Mouse (Mus musculus) midbrain, embryonic 14.5 days (tissue): ENCODE measurements at regions not wholly inside any gene's neighbourhood (a gene's known extent, or its start where the extent isn't known, plus 50 kb on each side); places are given as distances from the start of the nearest gene placed in this dataset.

Source experiments
- ATAC-seq: fragments of 200-750 bp; cut with Nextera tagmentation; 2 replicates; pipeline ENCODE4 v1.8.0; 2017; ENCODE audit warnings: moderate number of reproducible peaks, moderate library complexity; ENCODE audit not compliant: low FRiP score, low TSS enrichment
- DNase-seq: peaks from one replicate; pipeline ENCODE4 v3.0.0-alpha.2; 2015
- H3K27ac ChIP-seq: fragments of 300-500 bp; sonication (generic); replicated peaks from 2 replicates; pipeline ENCODE4 v1.5.1; 2014; ENCODE audit warnings: mild to moderate bottlenecking, low read depth, low read length, moderate library complexity
- H3K27me3 ChIP-seq: fragments of 300-500 bp; sonication (generic); 2 replicates; pipeline ENCODE4 v1.6.1; 2014; ENCODE audit warnings: low read length, control low read depth, mixed read lengths; ENCODE audit not compliant: control insufficient read depth, insufficient read depth
- H3K36me3 ChIP-seq: fragments of 300-500 bp; sonication (generic); 2 replicates; pipeline ENCODE4 v1.6.1; 2014; ENCODE audit warnings: low read length, control low read depth; ENCODE audit not compliant: control insufficient read depth, insufficient read depth
- H3K4me1 ChIP-seq: fragments of 300-500 bp; sonication (generic); 2 replicates; pipeline ENCODE4 v1.6.1; 2014; ENCODE audit warnings: mild to moderate bottlenecking, antibody characterized with exemption, low read length, control low read depth; ENCODE audit not compliant: control insufficient read depth, insufficient read depth
- H3K4me2 ChIP-seq: fragments of 300-500 bp; sonication (generic); 2 replicates; pipeline ENCODE4 v1.6.1; 2014; ENCODE audit warnings: mild to moderate bottlenecking, low read length, moderate library complexity
- H3K4me3 ChIP-seq: fragments of 300-500 bp; sonication (generic); replicated peaks from 2 replicates; pipeline ENCODE4 v1.5.1; 2014; ENCODE audit warnings: low read depth, low read length
- H3K9ac ChIP-seq: fragments of 300-500 bp; sonication (generic); replicated peaks from 2 replicates; pipeline ENCODE4 v1.6.1; 2014; ENCODE audit warnings: mild to moderate bottlenecking, low read length, moderate library complexity
- H3K9me3 ChIP-seq: fragments of 300-500 bp; sonication (generic); 2 replicates; pipeline ENCODE4 v1.6.1; 2016; ENCODE audit warnings: low read length, control low read depth, mixed read lengths; ENCODE audit not compliant: control insufficient read depth
- WGBS: fragments of 180-500 bp; shearing (Covaris S2); extraction: QIAGEN DNeasy Blood & Tissue Kit; methylation state at CpG from one replicate; pipeline ENCODE4 v1.1.7; 2014; 5-methylcytosine and 5-hydroxymethylcytosine counted together

DNA sequence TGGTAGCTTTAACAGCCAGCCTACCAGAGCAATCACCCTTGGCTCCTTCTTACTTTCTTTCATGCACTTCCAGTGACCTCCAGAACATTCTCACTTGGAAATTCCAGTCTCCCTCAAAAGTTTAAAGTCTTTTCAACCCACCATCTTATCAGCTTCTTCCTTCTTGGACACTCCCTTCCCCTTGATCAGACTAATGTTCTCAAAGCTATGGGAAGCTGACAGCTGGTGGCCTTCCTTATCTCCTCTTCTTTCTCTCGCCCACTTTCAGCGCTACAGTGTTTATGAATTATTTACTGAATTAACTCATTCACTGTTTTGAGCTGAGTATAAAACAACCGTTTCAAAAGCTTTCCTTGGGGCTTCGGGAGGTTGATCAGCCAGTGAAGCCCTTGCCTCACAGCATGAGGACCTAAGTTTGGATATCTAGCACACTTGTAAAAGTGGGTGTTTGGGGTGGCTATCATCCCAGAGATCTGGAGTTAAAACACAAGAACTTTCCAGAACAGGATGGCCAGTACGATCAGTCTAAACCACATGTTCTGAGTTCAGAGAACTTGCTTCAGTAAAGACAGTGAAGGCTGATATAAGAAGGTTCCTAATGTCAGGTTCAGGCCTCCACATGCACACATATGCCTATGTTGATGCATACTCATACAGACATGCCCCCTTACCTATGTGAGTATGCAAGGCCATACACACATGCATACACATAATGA, 59.7 kb upstream of the Ikzf2 start:
- H3K4me3 ChIP-seq = no peak overlapping the region
- no peak overlapping the region for H3K27ac ChIP-seq
- no peaks in the 10 kb centered on the region for H3K9me3 ChIP-seq
- no peak for DNase-seq
- no peak overlapping the region for H3K4me2 ChIP-seq
- no peaks in the 10 kb centered on the region for H3K36me3 ChIP-seq
- WGBS = 87% methylated on average over 5 of the region's 5 CpGs
- no peaks in the 10 kb centered on the region for H3K4me1 ChIP-seq
- H3K27me3 ChIP-seq = no peaks in the 10 kb centered on the region
- ATAC-seq = no peak
- H3K9ac ChIP-seq = no peak overlapping the region

DNA sequence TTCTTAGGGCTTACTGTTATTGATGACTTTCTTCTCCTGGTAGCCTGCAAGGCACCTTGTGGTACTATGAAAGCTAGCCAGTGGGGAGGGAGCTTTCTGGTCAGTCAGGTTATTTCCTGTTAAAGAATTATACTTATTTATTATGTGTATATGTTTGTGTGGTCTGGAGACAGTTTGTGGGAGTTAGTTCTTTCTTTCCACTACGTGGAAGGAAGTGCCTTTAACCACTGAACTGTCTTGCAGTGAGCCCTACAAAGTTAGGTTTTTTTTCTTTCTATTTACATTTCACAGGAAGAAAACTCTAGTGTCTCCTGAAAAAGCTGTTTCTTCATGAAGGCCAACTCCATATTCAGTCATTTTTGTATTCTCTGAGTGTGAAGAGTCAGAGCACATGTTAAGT, 65.7 kb upstream of the Ikzf2 start:
- Histone ChIP-seq H3K36me3 (no peaks in the 10 kb centered on the region), H3K4me2 (no peak overlapping the region), H3K9ac (no peak overlapping the region), H3K9me3 (no peaks in the 10 kb centered on the region), H3K4me1 (no peaks in the 10 kb centered on the region), H3K4me3 (no peak overlapping the region), H3K27me3 (no peaks in the 10 kb centered on the region), H3K27ac (no peak overlapping the region)
- no peak for ATAC-seq
- 78% methylated on average over 1 of the region's 1 CpGs for WGBS
- DNase-seq = no peak

DNA sequence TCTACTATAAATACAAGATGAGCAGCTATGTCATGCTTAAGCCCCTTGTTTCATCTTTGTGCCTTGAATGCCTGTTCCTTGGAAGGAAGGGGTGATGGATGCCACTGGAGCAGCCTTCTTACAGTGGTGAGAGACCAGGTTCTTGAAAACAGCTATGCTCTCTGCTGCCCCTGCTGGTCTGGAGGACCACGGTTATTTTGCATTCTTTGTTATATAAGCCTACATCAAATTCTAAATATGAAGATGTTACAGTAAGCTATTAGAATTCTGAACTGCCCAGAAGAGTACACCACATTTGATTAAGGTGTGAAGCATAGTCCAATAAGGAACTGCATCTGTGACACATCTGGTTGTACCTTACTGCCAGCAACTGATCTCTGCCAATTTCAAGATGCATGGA, 69.1 kb upstream of the Spag16 start:
- H3K27ac ChIP-seq = no peak overlapping the region
- no peak for ATAC-seq
- H3K27me3 ChIP-seq = no peaks in the 10 kb centered on the region

GRCm38 (mm10) chr1:69759544-69759943, 67.2 kb upstream of the Spag16 start:
- H3K27ac ChIP-seq = no peak overlapping the region
- no peaks in the 10 kb centered on the region for H3K9me3 ChIP-seq
- no peaks in the 10 kb centered on the region for H3K27me3 ChIP-seq
- ATAC-seq = no peak
- no peak overlapping the region for H3K9ac ChIP-seq
- peak; percentile 13 for DNase-seq
- H3K4me3 ChIP-seq = no peak overlapping the region
- no peak overlapping the region for H3K4me2 ChIP-seq
- no peaks in the 10 kb centered on the region for H3K4me1 ChIP-seq
- 69% methylated on average over 13 of the region's 13 CpGs for WGBS
- H3K36me3 ChIP-seq = no peaks in the 10 kb centered on the region

More for the DNA sequence above, 69.1 kb upstream of the Spag16 start:
- no peak overlapping the region for H3K4me2 ChIP-seq
- no peak for DNase-seq
- H3K4me1 ChIP-seq = no peaks in the 10 kb centered on the region
- H3K9ac ChIP-seq = no peak overlapping the region
- H3K36me3 ChIP-seq = no peaks in the 10 kb centered on the region
- H3K9me3 ChIP-seq = no peaks in the 10 kb centered on the region
- no peak overlapping the region for H3K4me3 ChIP-seq
- 98% methylated on average over 1 of the region's 1 CpGs for WGBS

DNA sequence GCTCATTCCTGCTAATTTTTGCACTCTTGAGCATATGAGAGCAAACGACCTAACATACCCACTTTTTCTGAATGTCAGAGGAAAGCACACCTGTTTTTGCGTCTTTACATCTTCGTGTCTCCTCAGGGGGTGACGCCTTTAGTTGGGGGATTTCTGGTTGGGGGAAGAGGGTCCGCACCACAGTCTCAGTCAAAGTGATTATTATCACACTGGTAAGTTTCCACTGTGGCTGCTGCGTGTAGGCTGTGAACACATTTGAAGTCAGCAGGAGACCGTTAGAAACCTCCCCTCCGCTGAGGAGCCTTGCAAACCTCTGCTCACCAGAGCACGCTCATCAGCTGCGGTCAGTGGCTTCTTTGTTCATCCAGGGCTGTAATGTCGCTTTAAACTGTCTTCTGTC, 58.1 kb upstream of the Spag16 start:
- Histone ChIP-seq H3K27ac (no peak overlapping the region), H3K4me2 (no peak overlapping the region), H3K4me1 (no peaks in the 10 kb centered on the region), H3K36me3 (no peaks in the 10 kb centered on the region), H3K9me3 (no peaks in the 10 kb centered on the region), H3K9ac (no peak overlapping the region), H3K27me3 (no peaks in the 10 kb centered on the region), H3K4me3 (no peak overlapping the region)
- ATAC-seq = no peak
- 34% methylated on average over 11 of the region's 11 CpGs for WGBS
- DNase-seq = no peak

DNA sequence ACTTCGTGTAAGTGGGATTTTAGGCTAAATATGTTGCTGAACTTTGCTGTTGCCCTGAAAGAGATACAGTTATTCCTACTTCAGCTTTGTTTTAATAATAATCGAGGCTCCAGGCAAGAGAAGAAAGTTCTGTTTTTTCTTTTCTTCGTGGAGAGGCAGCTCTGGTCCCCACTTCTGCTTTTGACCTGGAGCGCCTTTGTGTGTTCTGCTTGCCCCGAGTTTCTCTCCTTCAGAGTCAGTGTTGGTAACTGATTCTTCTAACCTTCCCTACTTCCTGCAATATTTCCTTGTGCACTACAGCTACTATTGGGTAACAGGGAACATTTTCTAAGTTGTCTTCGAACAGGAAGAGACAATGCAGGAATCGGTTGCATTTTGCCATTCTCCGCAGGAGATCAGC, 56.6 kb upstream of the Spag16 start:
- no peak for DNase-seq
- Histone ChIP-seq H3K27ac (no peak overlapping the region), H3K36me3 (no peaks in the 10 kb centered on the region), H3K4me2 (no peak overlapping the region), H3K4me1 (no peaks in the 10 kb centered on the region), H3K4me3 (no peak overlapping the region), H3K9ac (no peak overlapping the region), H3K27me3 (no peaks in the 10 kb centered on the region), H3K9me3 (no peaks in the 10 kb centered on the region)
- 86% methylated on average over 8 of the region's 8 CpGs for WGBS
- no peak for ATAC-seq

DNA sequence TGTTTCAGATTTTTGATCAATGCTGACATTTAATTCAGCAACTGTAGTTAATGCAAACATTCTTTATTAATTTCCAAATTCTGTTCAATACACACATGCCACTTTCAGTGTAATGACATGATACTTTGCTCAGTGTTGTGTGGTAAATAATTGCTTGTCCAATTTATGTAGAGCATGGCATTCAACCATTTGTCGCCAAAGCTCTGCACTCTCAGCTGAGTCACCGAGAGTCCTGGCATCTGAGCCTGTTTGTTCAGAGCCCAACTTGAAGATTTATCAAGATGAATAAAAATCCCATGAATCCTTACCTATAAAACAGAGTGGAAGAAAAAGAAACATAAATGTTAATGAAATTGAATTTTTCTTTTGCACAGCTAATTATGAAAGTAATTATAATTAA, 55.3 kb upstream of the Spag16 start:
- Histone ChIP-seq H3K4me2 (no peak overlapping the region), H3K36me3 (no peaks in the 10 kb centered on the region), H3K4me3 (no peak overlapping the region), H3K9me3 (no peaks in the 10 kb centered on the region), H3K9ac (no peak overlapping the region), H3K27ac (no peak overlapping the region), H3K4me1 (no peaks in the 10 kb centered on the region), H3K27me3 (no peaks in the 10 kb centered on the region)
- 94% methylated on average over 2 of the region's 2 CpGs for WGBS
- no peak for ATAC-seq
- DNase-seq = no peak

DNA sequence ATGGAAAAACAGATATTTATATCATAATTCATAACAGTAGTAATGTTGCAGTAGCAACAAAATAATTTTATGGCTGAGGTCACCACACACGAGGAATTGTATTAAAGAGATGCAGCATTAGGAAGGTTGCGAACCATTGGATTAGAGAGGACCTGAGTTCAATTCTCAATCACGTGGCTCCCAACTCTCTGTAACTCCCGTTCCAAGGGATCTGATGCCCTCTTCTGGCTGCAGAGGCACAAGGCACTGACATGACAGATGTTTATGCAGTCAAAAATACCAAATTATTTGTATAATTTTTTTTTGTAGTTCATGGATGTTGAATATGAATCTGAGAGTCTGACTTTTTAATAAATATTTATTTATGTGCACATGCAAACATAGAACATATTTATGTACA, 51.2 kb upstream of the Spag16 start:
- no peak for DNase-seq
- WGBS = 64% methylated on average over 4 of the region's 4 CpGs

More for the DNA sequence above, 51.2 kb upstream of the Spag16 start:
- Histone ChIP-seq H3K9ac (no peak overlapping the region), H3K4me1 (no peaks in the 10 kb centered on the region), H3K36me3 (no peaks in the 10 kb centered on the region), H3K27ac (no peak overlapping the region), H3K9me3 (no peaks in the 10 kb centered on the region), H3K4me2 (no peak overlapping the region), H3K4me3 (no peak overlapping the region), H3K27me3 (no peaks in the 10 kb centered on the region)
- no peak for ATAC-seq
